Mouse (Mus musculus) forebrain, embryonic 16.5 days (tissue): ENCODE measurements around the gene Hoxc11. TPM values are rescaled to one million over a fixed set of nuclear protein-coding genes. Genes with fewer than 3 reads are reported as not detected.
A peak's percentile ranks its signal among the peaks of the same experiment; 100 is the strongest.

Source experiments
- ATAC-seq: fragments of 200-750 bp; cut with Nextera tagmentation; 2 replicates; pipeline ENCODE4 v1.8.0; 2017; ENCODE audit warnings: mild to moderate bottlenecking, moderate library complexity
- H3K27ac ChIP-seq: fragments of 300-500 bp; sonication (generic); 2 replicates; pipeline ENCODE4 v1.5.1; 2014; ENCODE audit warnings: low read length, control low read depth
- H3K27me3 ChIP-seq: fragments of 300-500 bp; sonication (generic); replicated peaks from 2 replicates; pipeline ENCODE4 v1.6.1; 2014; ENCODE audit warnings: low read length; ENCODE audit not compliant: control insufficient read depth, insufficient read depth
- H3K36me3 ChIP-seq: fragments of 300-500 bp; sonication (generic); 2 replicates; pipeline ENCODE4 v1.6.1; 2014; ENCODE audit not compliant: control insufficient read depth, insufficient read depth
- H3K4me1 ChIP-seq: fragments of 300-500 bp; sonication (generic); replicated peaks from 2 replicates; pipeline ENCODE4 v1.6.1; 2014; ENCODE audit warnings: low read length; ENCODE audit not compliant: control insufficient read depth, insufficient read depth
- H3K4me2 ChIP-seq: fragments of 300-500 bp; sonication (generic); 2 replicates; pipeline ENCODE4 v1.6.1; 2014; ENCODE audit warnings: mild to moderate bottlenecking, low read length, control low read depth
- H3K4me3 ChIP-seq: fragments of 300-500 bp; sonication (generic); replicated peaks from 2 replicates; pipeline ENCODE4 v1.5.1; 2014; ENCODE audit warnings: mild to moderate bottlenecking, low read length, control low read depth
- H3K9ac ChIP-seq: fragments of 300-500 bp; sonication (generic); replicated peaks from 2 replicates; pipeline ENCODE4 v1.6.1; 2014; ENCODE audit warnings: low read depth, low read length, control low read depth
- H3K9me3 ChIP-seq: fragments of 300-500 bp; sonication (generic); 2 replicates; pipeline ENCODE4 v1.6.1; 2016; ENCODE audit warnings: low read length; ENCODE audit not compliant: control insufficient read depth
- WGBS: fragments of 180-500 bp; shearing (Covaris S2); extraction: QIAGEN DNeasy Blood & Tissue Kit; methylation state at CpG from one replicate; pipeline ENCODE4 v1.1.7; 2014; 5-methylcytosine and 5-hydroxymethylcytosine counted together
- polyA plus RNA-seq: library from polyadenylated mRNA; unstranded; fragments of >200 nt; fragmentation: Nextera tagmentation; extraction: Ambion mirVana; gene quantifications from 2 replicates; pipeline ENCODE4 v1.2.1, GENCODE M21; 2015

The Hoxc11 gene
- polyA plus RNA-seq, 1 experiment from 2014 or later: not detected

DNA sequence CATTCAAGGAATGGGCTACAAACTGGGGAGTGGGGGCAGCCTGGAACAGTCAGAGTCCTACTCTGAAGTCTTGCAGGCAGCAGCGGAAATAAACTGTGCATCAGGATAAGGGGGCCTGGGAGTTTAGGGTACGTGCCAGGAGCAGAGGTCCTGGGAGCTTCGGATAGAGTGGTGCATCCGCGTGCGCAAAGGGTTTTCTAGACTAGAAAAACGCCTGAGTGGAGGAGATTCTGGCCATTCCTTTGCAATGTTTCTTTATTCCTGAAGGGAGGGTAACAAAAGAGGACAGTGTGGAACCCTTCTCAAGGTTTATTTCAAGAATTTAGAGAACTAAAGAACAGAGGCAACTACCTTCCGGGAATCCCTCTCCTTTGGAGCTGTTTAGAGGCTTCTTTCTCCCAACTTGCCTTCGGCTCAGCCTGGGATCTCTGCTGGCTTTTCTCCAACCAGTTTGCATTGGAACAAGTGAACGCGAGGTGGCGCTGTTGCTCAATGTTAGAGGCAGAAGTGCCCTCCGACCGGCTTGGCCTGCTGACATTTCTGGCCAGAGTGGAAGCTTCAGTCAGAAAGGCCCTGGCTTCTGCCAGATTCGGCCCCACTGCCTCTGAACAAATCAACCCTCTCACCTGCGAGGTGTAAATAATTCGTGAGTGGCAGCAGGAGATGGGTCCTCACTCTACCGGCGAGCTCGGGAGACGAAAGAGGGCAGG lies 33.1 kb downstream of the Hoxc11 start:
- no peak; the same call in 1 of the 2 replicates for ATAC-seq

DNA sequence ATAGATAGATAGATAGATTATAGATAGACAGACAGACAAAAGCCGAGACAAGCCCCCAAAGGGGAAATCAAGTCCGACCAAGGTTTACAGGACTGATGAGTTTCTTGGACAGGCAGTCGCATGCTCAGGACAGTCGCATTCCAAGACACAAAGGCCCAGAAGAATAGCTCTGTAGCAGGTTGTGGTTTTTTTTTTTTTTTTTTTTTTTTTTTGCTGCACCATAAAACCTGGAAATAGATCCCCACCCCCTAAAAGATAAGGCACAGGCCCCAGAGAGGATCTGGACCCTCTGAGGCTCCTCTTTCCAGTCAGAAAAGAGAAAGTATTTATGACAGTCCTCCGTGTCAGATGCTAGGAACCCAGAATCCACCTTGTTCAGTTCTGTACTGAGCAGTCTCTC lies 33.9 kb downstream of the Hoxc11 start:
- ATAC-seq: no peak
- H3K9ac ChIP-seq: no peak overlapping the region
- WGBS: 11% methylated on average over 5 of the region's 5 CpGs
- no peak overlapping the region for H3K4me3 ChIP-seq
- peaks cover 5% of the 10 kb centered on the region for H3K4me1 ChIP-seq
- H3K36me3 ChIP-seq: no peaks in the 10 kb centered on the region
- peaks cover 97% of the 10 kb centered on the region for H3K27me3 ChIP-seq
- no peak overlapping the region for H3K27ac ChIP-seq
- no peaks in the 10 kb centered on the region for H3K9me3 ChIP-seq
- H3K4me2 ChIP-seq: no peak overlapping the region

More for the DNA sequence above, 33.1 kb downstream of the Hoxc11 start:
- Histone ChIP-seq H3K27ac (no peak overlapping the region), H3K36me3 (no peaks in the 10 kb centered on the region), H3K4me1 (peaks cover 5% of the 10 kb centered on the region), H3K9ac (no peak overlapping the region), H3K4me3 (no peak overlapping the region), H3K27me3 (peaks cover 96% of the 10 kb centered on the region), H3K9me3 (no peaks in the 10 kb centered on the region), H3K4me2 (no peak overlapping the region)
- WGBS: 2% methylated on average over 21 of the region's 21 CpGs

- H3K27ac ChIP-seq: no peak within 1 kb of the TSS
- H3K36me3 ChIP-seq: no peaks in the 10 kb centered on the region
- no peak within 1 kb of the TSS for H3K4me3 ChIP-seq
- H3K4me2 ChIP-seq: no peak within 1 kb of the TSS
- H3K4me1 ChIP-seq: peaks cover 5% of the 10 kb centered on the region
- ATAC-seq: no peak
- H3K27me3 ChIP-seq: peaks cover 91% of the 10 kb centered on the region
- WGBS: under 1% methylated on average over 61 of the region's 69 CpGs
- H3K9ac ChIP-seq: no peak within 1 kb of the TSS
- H3K9me3 ChIP-seq: no peaks in the 10 kb centered on the region
These were observed 36.5 kb downstream of the Hoxc11 start, which contains the start of gene Hoxc8 for GRCm38 (mm10) chr15:102990461-102991397. Gene Hoxc8 (plus strand): TSS chr15:102990607.

DNA sequence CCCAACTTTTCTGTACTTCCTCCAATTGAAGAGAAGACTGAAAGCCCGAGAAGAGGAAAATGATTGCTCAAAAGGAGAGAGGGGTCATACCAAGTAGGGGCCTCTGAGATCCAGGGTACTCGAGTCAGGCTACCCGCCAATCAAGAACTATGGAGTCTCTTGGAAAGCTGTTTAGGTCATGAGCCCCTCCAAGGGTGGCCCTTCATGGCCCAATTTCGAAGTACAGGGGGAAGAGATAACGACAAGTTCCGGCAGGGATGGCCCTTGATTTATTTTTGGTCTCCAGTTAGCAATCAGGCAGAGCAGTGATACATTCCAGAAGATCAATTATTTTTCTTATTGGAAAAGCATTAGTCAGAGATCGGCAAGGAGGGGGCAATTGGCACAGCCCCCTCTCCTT lies 37.6 kb downstream of the Hoxc11 start:
- ATAC-seq: no peak
- Histone ChIP-seq H3K27ac (no peak overlapping the region), H3K9ac (no peak overlapping the region), H3K27me3 (peaks cover 91% of the 10 kb centered on the region), H3K36me3 (no peaks in the 10 kb centered on the region), H3K4me2 (no peak overlapping the region), H3K9me3 (no peaks in the 10 kb centered on the region), H3K4me3 (no peak overlapping the region), H3K4me1 (peaks cover 5% of the 10 kb centered on the region)
- WGBS: 4% methylated on average over 7 of the region's 7 CpGs

DNA sequence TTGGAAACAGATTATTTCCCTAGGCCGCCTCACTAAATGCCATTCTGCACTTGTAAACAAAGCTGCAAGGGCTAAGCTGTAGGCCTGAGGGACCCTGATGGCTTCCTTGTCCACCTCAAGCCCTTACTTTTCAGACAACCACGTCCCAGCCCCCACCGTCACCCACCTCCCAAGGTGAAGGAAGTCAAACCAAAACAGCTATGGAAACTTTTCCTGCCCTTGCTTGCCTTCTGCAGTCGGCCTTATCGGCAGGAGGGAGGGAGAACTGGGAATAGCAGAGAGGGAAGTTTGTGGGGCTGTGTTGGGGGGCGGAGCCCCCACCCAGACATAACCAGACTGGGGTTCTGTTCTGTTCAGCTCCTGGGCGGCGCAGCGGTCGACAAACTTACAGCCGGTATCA lies 38.0 kb downstream of the Hoxc11 start:
- WGBS: under 1% methylated on average over 11 of the region's 11 CpGs
- Histone ChIP-seq H3K36me3 (no peaks in the 10 kb centered on the region), H3K4me2 (no peak overlapping the region), H3K27me3 (peaks cover 91% of the 10 kb centered on the region), H3K9me3 (no peaks in the 10 kb centered on the region), H3K4me3 (no peak overlapping the region), H3K4me1 (peaks cover 5% of the 10 kb centered on the region), H3K9ac (no peak overlapping the region), H3K27ac (no peak overlapping the region)
- ATAC-seq: no peak

DNA sequence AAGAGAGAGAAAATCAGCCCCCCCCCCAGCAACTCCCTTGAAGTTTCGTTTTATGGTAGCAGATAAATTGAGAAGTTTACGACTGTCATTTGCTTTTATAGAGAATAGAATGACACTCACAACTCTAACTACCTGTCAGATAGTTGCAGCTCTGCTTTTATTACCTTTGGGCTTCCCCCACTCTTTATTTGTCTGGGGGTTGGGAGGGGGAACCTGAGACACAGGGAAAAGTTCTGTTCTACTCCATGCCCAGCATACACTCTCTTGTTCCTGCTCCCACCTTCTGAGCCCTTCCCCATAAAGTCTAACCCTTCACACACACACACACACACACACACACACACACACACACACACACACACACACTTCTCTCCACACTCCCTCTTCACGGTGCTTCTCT lies 38.6 kb downstream of the Hoxc11 start:
- WGBS: 4% methylated on average over 3 of the region's 3 CpGs
- H3K36me3 ChIP-seq: no peaks in the 10 kb centered on the region
- ATAC-seq: no peak
- H3K9ac ChIP-seq: no peak overlapping the region
- H3K9me3 ChIP-seq: no peaks in the 10 kb centered on the region
- H3K27ac ChIP-seq: no peak overlapping the region
- peaks cover 91% of the 10 kb centered on the region for H3K27me3 ChIP-seq
- H3K4me3 ChIP-seq: no peak overlapping the region
- H3K4me1 ChIP-seq: peaks cover 5% of the 10 kb centered on the region
- no peak overlapping the region for H3K4me2 ChIP-seq

DNA sequence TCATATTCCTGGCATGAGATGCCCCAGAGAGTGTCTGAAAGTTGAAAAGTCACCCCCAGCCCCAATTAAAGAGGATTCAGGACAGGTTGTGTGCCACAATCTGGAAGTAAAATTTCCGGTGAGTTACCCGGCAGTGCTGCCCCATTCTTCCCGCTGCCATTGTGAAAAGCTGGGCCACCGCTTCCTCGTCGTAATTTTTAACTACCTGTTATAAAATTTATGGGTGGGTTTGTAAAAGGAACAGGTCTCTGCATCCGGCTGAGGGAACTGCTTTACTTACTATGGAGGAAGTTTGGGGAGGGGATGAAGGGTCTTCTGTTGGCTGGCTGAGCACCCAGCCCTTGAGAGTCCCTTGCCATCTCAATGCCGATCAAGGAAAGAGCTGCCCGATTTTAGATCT lies 42.3 kb downstream of the Hoxc11 start:
- Histone ChIP-seq H3K4me1 (peaks cover 10% of the 10 kb centered on the region), H3K27ac (no peak overlapping the region), H3K9ac (no peak overlapping the region), H3K4me2 (no peak overlapping the region), H3K36me3 (no peaks in the 10 kb centered on the region), H3K4me3 (no peak overlapping the region), H3K27me3 (peaks cover 93% of the 10 kb centered on the region), H3K9me3 (no peaks in the 10 kb centered on the region)
- under 1% methylated on average over 9 of the region's 9 CpGs for WGBS
- no peak for ATAC-seq

DNA sequence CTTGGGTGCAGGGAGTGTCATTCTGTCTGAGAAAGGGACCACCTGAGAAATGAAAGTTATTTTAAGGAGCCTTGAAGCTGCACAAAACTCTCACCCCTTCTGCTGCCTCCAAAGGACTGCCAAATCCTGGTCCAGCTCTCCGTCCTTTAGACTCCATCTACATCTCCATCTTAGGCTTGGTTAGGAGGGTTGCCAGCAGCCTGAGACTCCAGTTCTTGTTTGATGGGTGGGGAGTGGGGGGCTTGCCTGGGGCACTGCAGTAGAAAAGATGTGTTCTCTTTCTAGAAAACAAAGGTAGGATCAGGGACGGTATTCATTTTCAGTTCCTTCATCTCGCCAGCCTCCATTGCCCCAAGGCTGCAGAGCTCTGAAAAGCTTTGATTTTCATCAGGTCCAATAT lies 43.2 kb downstream of the Hoxc11 start:
- Histone ChIP-seq H3K27ac (no peak overlapping the region), H3K36me3 (no peaks in the 10 kb centered on the region), H3K9me3 (no peaks in the 10 kb centered on the region), H3K4me3 (no peak overlapping the region), H3K9ac (no peak overlapping the region), H3K4me2 (no peak overlapping the region), H3K27me3 (peaks cover 93% of the 10 kb centered on the region), H3K4me1 (peaks cover 10% of the 10 kb centered on the region)
- 0% methylated on average over 3 of the region's 3 CpGs for WGBS
- ATAC-seq: no peak

DNA sequence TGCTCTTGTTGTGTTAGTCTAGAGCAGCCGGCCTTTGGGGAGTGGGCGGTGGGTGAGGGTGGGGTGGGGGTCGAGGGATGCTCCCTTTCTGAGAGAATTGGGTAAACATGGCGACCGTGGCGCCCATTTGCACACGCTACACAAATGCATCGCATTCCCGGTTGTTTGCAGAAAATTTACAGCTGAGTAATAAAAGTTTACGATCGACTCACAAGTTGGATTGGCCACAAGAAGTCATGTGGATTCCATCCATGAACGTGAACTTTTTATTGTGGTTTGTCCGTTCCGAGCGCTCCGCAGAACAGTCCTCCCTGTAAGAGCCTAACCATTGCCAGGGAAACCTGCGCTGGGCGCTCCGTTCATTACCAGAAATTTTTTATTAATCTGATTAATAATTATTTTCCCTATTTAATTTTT lies 43.7 kb downstream of the Hoxc11 start, which contains the start of gene Hoxc6:
Hoxc6 (plus strand) TSS at position 319 of the 417 bp plus-strand sequence.
- ATAC-seq: no peak
- no peaks in the 10 kb centered on the region for H3K9me3 ChIP-seq
- H3K4me1 ChIP-seq: peaks cover 10% of the 10 kb centered on the region
- no peaks in the 10 kb centered on the region for H3K36me3 ChIP-seq
- H3K4me3 ChIP-seq: peak within 1 kb of the TSS; percentile 41
- 1% methylated on average over 19 of the region's 19 CpGs for WGBS
- no peak within 1 kb of the TSS; the same call in 1 of the 2 replicates for H3K9ac ChIP-seq
- H3K27ac ChIP-seq: no peak within 1 kb of the TSS
- H3K4me2 ChIP-seq: peak within 1 kb of the TSS; percentile 57
- H3K27me3 ChIP-seq: peaks cover 93% of the 10 kb centered on the region
